Mouse (Mus musculus) liver, embryonic 16.5 days (tissue): ENCODE data around the gene Rpl41. TPM values are rescaled to one million over a fixed set of nuclear protein-coding genes. Genes with fewer than 3 reads are reported as not detected.

Experiments
- ATAC-seq: fragments of 200-750 bp; cut with Nextera tagmentation; 2 replicates; pipeline ENCODE4 v1.8.0; 2017; ENCODE audit warnings: low read depth, mild to moderate bottlenecking, moderate number of reproducible peaks, moderate library complexity
- H3K27ac ChIP-seq: fragments of 300-500 bp; sonication (generic); 2 replicates; pipeline ENCODE4 v1.5.1; 2014; ENCODE audit warnings: mild to moderate bottlenecking, low read length
- H3K27me3 ChIP-seq: fragments of 300-500 bp; sonication (generic); 2 replicates; pipeline ENCODE4 v1.6.1; 2014; ENCODE audit warnings: low read depth, low read length, mixed read lengths; ENCODE audit not compliant: control insufficient read depth, insufficient read depth
- H3K36me3 ChIP-seq: fragments of 300-500 bp; sonication (generic); 2 replicates; pipeline ENCODE4 v1.6.1; 2014; ENCODE audit warnings: mild to moderate bottlenecking; ENCODE audit not compliant: control insufficient read depth, insufficient read depth
- H3K4me1 ChIP-seq: fragments of 300-500 bp; sonication (generic); 2 replicates; pipeline ENCODE4 v1.6.1; 2014; ENCODE audit warnings: low read depth, low read length, mixed read lengths; ENCODE audit not compliant: control insufficient read depth
- H3K4me2 ChIP-seq: fragments of 300-500 bp; sonication (generic); 2 replicates; pipeline ENCODE4 v1.6.1; 2014; ENCODE audit warnings: low read depth, low read length, mixed read lengths
- H3K4me3 ChIP-seq: fragments of 300-500 bp; sonication (generic); 2 replicates; pipeline ENCODE4 v1.5.1; 2014; ENCODE audit warnings: low read depth, mild to moderate bottlenecking, low read length
- H3K9ac ChIP-seq: fragments of 300-500 bp; sonication (generic); 2 replicates; pipeline ENCODE4 v1.6.1; 2014; ENCODE audit warnings: low read depth, low read length
- H3K9me3 ChIP-seq: fragments of 300-500 bp; sonication (generic); replicated peaks from 2 replicates; pipeline ENCODE4 v1.6.1; 2016; ENCODE audit warnings: low read length; ENCODE audit not compliant: control insufficient read depth
- WGBS: fragments of 180-500 bp; shearing (Covaris S2); extraction: QIAGEN DNeasy Blood & Tissue Kit; methylation state at CpG from one replicate; pipeline ENCODE4 v1.1.7; 2014; ENCODE audit not compliant: insufficient replicate concordance; 5-methylcytosine and 5-hydroxymethylcytosine counted together
- polyA plus RNA-seq: library from polyadenylated mRNA; unstranded; fragments of >200 nt; fragmentation: Nextera tagmentation; extraction: Ambion mirVana; gene quantifications from 2 replicates; pipeline ENCODE4 v1.2.1, GENCODE M21; 2015

The Rpl41 gene
- polyA plus RNA-seq, 1 experiment from 2014 or later = 2,106 TPM

- WGBS = 69% methylated on average over 1 of the region's 1 CpGs
- Histone ChIP-seq H3K9ac (no peak overlapping the region), H3K36me3 (no peaks in the 10 kb centered on the region; the same call in 1 of the 2 replicates), H3K27ac (no peak overlapping the region), H3K4me2 (no peak overlapping the region), H3K4me3 (no peak overlapping the region), H3K9me3 (no peaks in the 10 kb centered on the region), H3K27me3 (no peaks in the 10 kb centered on the region), H3K4me1 (peaks cover 15% of the 10 kb centered on the region)
- ATAC-seq = no peak
Measured at GRCm38 (mm10) chr10:128538340-128538870, 10.7 kb downstream of the Rpl41 start.

- H3K27ac ChIP-seq = peak overlapping the region; percentile 46
- H3K36me3 ChIP-seq = no peaks in the 10 kb centered on the region
- peak overlapping the region; percentile 2 for H3K9ac ChIP-seq
- peak overlapping the region; percentile 31 for H3K4me3 ChIP-seq
- H3K9me3 ChIP-seq = no peaks in the 10 kb centered on the region
- H3K27me3 ChIP-seq = no peaks in the 10 kb centered on the region
- peaks cover 15% of the 10 kb centered on the region for H3K4me1 ChIP-seq
- peak overlapping the region; percentile 51 for H3K4me2 ChIP-seq
- peak; percentile 98 for ATAC-seq
- WGBS = 13% methylated on average over 18 of the region's 18 CpGs
Measured at GRCm38 (mm10) chr10:128536266-128536940, 12.7 kb downstream of the Rpl41 start.

GRCm38 (mm10) chr10:128535624-128536265 is 13.4 kb downstream of the Rpl41 start:
- peak; percentile 17 for ATAC-seq
- H3K4me1 ChIP-seq = peaks cover 15% of the 10 kb centered on the region
- 55% methylated on average over 4 of the region's 4 CpGs for WGBS
- peak overlapping the region; percentile 31; the same call in 1 of the 2 replicates for H3K4me3 ChIP-seq
- no peaks in the 10 kb centered on the region for H3K27me3 ChIP-seq
- peak overlapping the region; percentile 46 for H3K27ac ChIP-seq
- H3K36me3 ChIP-seq = no peaks in the 10 kb centered on the region
- no peaks in the 10 kb centered on the region for H3K9me3 ChIP-seq
- H3K9ac ChIP-seq = peak overlapping the region; percentile 2; the same call in 1 of the 2 replicates
- H3K4me2 ChIP-seq = peak overlapping the region; percentile 51

- WGBS = 63% methylated on average over 2 of the region's 2 CpGs
- Histone ChIP-seq H3K9me3 (no peaks in the 10 kb centered on the region), H3K4me2 (no peak overlapping the region), H3K36me3 (no peaks in the 10 kb centered on the region), H3K4me1 (peaks cover 15% of the 10 kb centered on the region), H3K9ac (no peak overlapping the region), H3K27me3 (no peaks in the 10 kb centered on the region), H3K27ac (no peak overlapping the region), H3K4me3 (no peak overlapping the region)
- ATAC-seq = no peak
Measured at GRCm38 (mm10) chr10:128535206-128535605, 13.9 kb downstream of the Rpl41 start.

- no peaks in the 10 kb centered on the region; the same call in 1 of the 2 replicates for H3K36me3 ChIP-seq
- H3K27me3 ChIP-seq = no peaks in the 10 kb centered on the region
- WGBS = 21% methylated on average over 28 of the region's 28 CpGs
- no peak for ATAC-seq
- peak overlapping the region; percentile 66 for H3K9ac ChIP-seq
- H3K4me1 ChIP-seq = peaks cover 18% of the 10 kb centered on the region
- H3K4me2 ChIP-seq = peak overlapping the region; percentile 100
- peak overlapping the region; percentile 88 for H3K4me3 ChIP-seq
- no peaks in the 10 kb centered on the region for H3K9me3 ChIP-seq
- peak overlapping the region; percentile 87 for H3K27ac ChIP-seq
Measured at GRCm38 (mm10) chr10:128526366-128527356, 22.4 kb downstream of the Rpl41 start.

GRCm38 (mm10) chr10:128525671-128526308 is 23.3 kb downstream of the Rpl41 start, which contains the start of gene Esyt1:
Gene Esyt1, minus strand, starts transcription at chr10:128525871.
- WGBS = 0% methylated on average over 37 of the region's 37 CpGs
- peak; percentile 97 for ATAC-seq
- H3K4me3 ChIP-seq = peak within 1 kb of the TSS; percentile 88

GRCm38 (mm10) chr10:128524732-128525662 is 24.1 kb downstream of the Rpl41 start:
- peaks cover 18% of the 10 kb centered on the region for H3K4me1 ChIP-seq
- no peaks in the 10 kb centered on the region for H3K27me3 ChIP-seq
- peak overlapping the region; percentile 88 for H3K4me3 ChIP-seq
- under 1% methylated on average over 58 of the region's 58 CpGs for WGBS
- peak overlapping the region; percentile 100 for H3K4me2 ChIP-seq
- peaks cover 2% of the 10 kb centered on the region for H3K36me3 ChIP-seq
- peak overlapping the region; percentile 94 for H3K9ac ChIP-seq
- peak; percentile 9 for ATAC-seq
- H3K27ac ChIP-seq = peak overlapping the region; percentile 87
- no peaks in the 10 kb centered on the region for H3K9me3 ChIP-seq

More at GRCm38 (mm10) chr10:128525671-128526308, 23.3 kb downstream of the Rpl41 start, which contains the start of gene Esyt1:
- Histone ChIP-seq H3K9ac (peak within 1 kb of the TSS; percentile 94), H3K9me3 (no peaks in the 10 kb centered on the region), H3K27ac (peak within 1 kb of the TSS; percentile 87), H3K4me1 (peaks cover 18% of the 10 kb centered on the region), H3K4me2 (peak within 1 kb of the TSS; percentile 100), H3K36me3 (no peaks in the 10 kb centered on the region; the same call in 1 of the 2 replicates), H3K27me3 (no peaks in the 10 kb centered on the region)
